Mouse (Mus musculus) bone marrow, adult 2 months (tissue): ENCODE measurements around the gene Zfhx2.

ENCODE experiments used
- CTCF ChIP-seq: fragments of 200-500 bp; IDR thresholded peaks from 2 replicates; pipeline ENCODE4 v1.5.1; 2011; ENCODE audit warnings: low read length, control low read depth; ENCODE audit not compliant: control insufficient read depth, insufficient read depth
- POLR2A ChIP-seq: fragments of 200-500 bp; IDR thresholded peaks from 2 replicates; pipeline ENCODE4 v1.6.1; 2011; ENCODE audit warnings: low read depth, mild to moderate bottlenecking, control low read depth, low read length, borderline replicate concordance; ENCODE audit not compliant: control insufficient read depth

GRCm38 (mm10) chr14:55064481-55065370 is 27.4 kb downstream of the Zfhx2 start:
- no peak for TF ChIP-seq POLR2A
- TF ChIP-seq CTCF: no peak
